Mouse (Mus musculus) megakaryocyte, embryonic 14.5 days (primary cell): ENCODE measurements around the gene Ralgapa2.

ENCODE experiments used
- FLI1 ChIP-seq: IDR thresholded peaks from 2 replicates; pipeline ENCODE4 v1.6.1; 2012; ENCODE audit warnings: low read length, inconsistent platforms, mixed read lengths
- GATA1 ChIP-seq: IDR thresholded peaks from 3 replicates; pipeline ENCODE4 v1.6.1; 2012; ENCODE audit warnings: mixed read lengths, low read length, inconsistent platforms, borderline replicate concordance

- no peak for TF ChIP-seq FLI1
- no peak for TF ChIP-seq GATA1
Observed at GRCm38 (mm10) chr2:146476001-146476400, 36.1 kb downstream of the Ralgapa2 start.
